ENCODE assay signal across 8 mouse cellular contexts in genomic region chr9:44389273-44389672, GRCm38 (mm10). TPM values are rescaled to one million over a fixed set of nuclear protein-coding genes. Genes with fewer than 3 reads are reported as not detected.
DNase-seq lines count a peak whose midpoint lies in the region; ATAC-seq lines count a peak whose summit lies in the region.

No protein-coding gene starts in this region.

- no peak overlapping the region for H3K4me2 ChIP-seq in midbrain, embryonic 12.5 days (replicated peaks)
- no peak overlapping the region for H3K4me2 ChIP-seq in midbrain, embryonic 16.5 days (ENCODE audit: low read length)

- no peaks in the 10 kb centered on the region for H3K9me3 ChIP-seq in midbrain, embryonic 12.5 days
- no peaks in the 10 kb centered on the region for H3K9me3 ChIP-seq in midbrain, embryonic 16.5 days (replicated peaks; ENCODE audit: control insufficient read depth, low read length, poor library complexity, severe bottlenecking)

- H3K27ac ChIP-seq in midbrain, embryonic 12.5 days (replicated peaks) = 0 out of 2 replicates have a peak overlapping the region, but pooled peaks have one; percentile 15
- H3K27ac ChIP-seq in midbrain, embryonic 16.5 days (ENCODE audit: low read length) = no peak overlapping the region

- ATAC-seq in midbrain, embryonic 12.5 days (ENCODE audit: low FRiP score, low read depth) = no peak
- ATAC-seq in midbrain, embryonic 16.5 days = no peak

- no peak overlapping the region for H3K9ac ChIP-seq in midbrain, embryonic 12.5 days (replicated peaks)
- H3K9ac ChIP-seq in midbrain, embryonic 16.5 days (ENCODE audit: low read depth, low read length) = no peak overlapping the region

- no peaks in the 10 kb centered on the region for H3K4me1 ChIP-seq in midbrain, embryonic 12.5 days
- no peaks in the 10 kb centered on the region for H3K4me1 ChIP-seq in midbrain, embryonic 16.5 days (ENCODE audit: control insufficient read depth, insufficient read depth, low read length)

- peak; percentile 38 for DNase-seq in gastrocnemius, adult 18-20 months (ENCODE audit: low spot score)
- no peak for DNase-seq in gastrocnemius, postnatal 36 days
- peak; percentile 44 for DNase-seq in c-Kit-positive CD71-positive TER-119-positive erythroid progenitor cells, embryonic 14.5 days (ENCODE audit: low spot score)
- DNase-seq in kidney, postnatal 25 days = peak; percentile 66 to 72
- DNase-seq in natural killer cell, adult 2 months (ENCODE audit: low spot score in 2 of 2) = peak; percentile 46 to 61
- DNase-seq in ovary, postnatal 14 days (ENCODE audit: low spot score) = no peak

- H3K36me3 ChIP-seq in midbrain, embryonic 12.5 days = peaks cover 80% of the 10 kb centered on the region
- peaks cover 53% of the 10 kb centered on the region for H3K36me3 ChIP-seq in midbrain, embryonic 16.5 days (ENCODE audit: control insufficient read depth, insufficient read depth, low read length)

- intact Hi-C loops in gastrocnemius, postnatal 36 days (cut with DNase I) = loop anchor here (5.0 kb wide), 3 partner anchors 52 to 262 kb away; partner anchors contain the start of gene Pdzd3

- WGBS in midbrain, embryonic 12.5 days = 63% methylated on average over 8 of the region's 8 CpGs
- whole genome bisulfite sequencing in midbrain, embryonic 16.5 days = 60% methylated on average over 8 of the region's 8 CpGs

- H3K27me3 ChIP-seq in midbrain, embryonic 12.5 days = no peaks in the 10 kb centered on the region
- H3K27me3 ChIP-seq in midbrain, embryonic 16.5 days (ENCODE audit: control insufficient read depth, insufficient read depth, low read depth, low read length) = no peaks in the 10 kb centered on the region

- H3K4me3 ChIP-seq in midbrain, embryonic 12.5 days = no peak overlapping the region
- H3K4me3 ChIP-seq in midbrain, embryonic 16.5 days (ENCODE audit: low read depth, low read length) = no peak overlapping the region

RNA-seq across cellular contexts. Expression of gene Slc37a4, which starts 7.4 kb away (rescaled TPM):
- 100 to 1,000 TPM in 1 of 2 experiments, 10 to 100 TPM in 1; 86.0 to 147 TPM for total RNA-seq in gastrocnemius, adult 18-20 months (2021)
- 100 to 1,000 TPM; 149 to 161 TPM for total RNA-seq in gastrocnemius, postnatal 36 days (2021)
- 24.9 and 29.3 TPM in 2 replicates for polyA plus RNA-seq in midbrain, embryonic 12.5 days (2016; fragmentation: Nextera tagmentation; extraction: Ambion mirVana)
- polyA plus RNA-seq in midbrain, embryonic 16.5 days (2015; fragmentation: Nextera tagmentation; extraction: Ambion mirVana) = 43.1 and 46.6 TPM in 2 replicates

RNA-seq across cellular contexts. Expression of gene Hyou1, which starts 10.0 kb away (rescaled TPM):
- 10 to 100 TPM; 23.0 to 25.0 TPM for total RNA-seq in gastrocnemius, adult 18-20 months (2021)
- total RNA-seq in gastrocnemius, postnatal 36 days (2021) = 10 to 100 TPM; 25.0 to 26.0 TPM
- polyA plus RNA-seq in midbrain, embryonic 12.5 days (2016; fragmentation: Nextera tagmentation; extraction: Ambion mirVana) = 36.2 and 39.4 TPM in 2 replicates
- polyA plus RNA-seq in midbrain, embryonic 16.5 days (2015; fragmentation: Nextera tagmentation; extraction: Ambion mirVana) = 26.8 and 28.2 TPM in 2 replicates

RNA-seq across cellular contexts. Expression of gene Rps25, which starts 17.7 kb away (rescaled TPM):
- total RNA-seq in gastrocnemius, adult 18-20 months (2021) = 100 to 1,000 TPM; 772 to 880 TPM
- total RNA-seq in gastrocnemius, postnatal 36 days (2021) = 100 to 1,000 TPM; 584 to 735 TPM
- 1,381 and 1,435 TPM in 2 replicates for polyA plus RNA-seq in midbrain, embryonic 12.5 days (2016; fragmentation: Nextera tagmentation; extraction: Ambion mirVana)
- 826 and 926 TPM in 2 replicates for polyA plus RNA-seq in midbrain, embryonic 16.5 days (2015; fragmentation: Nextera tagmentation; extraction: Ambion mirVana)

RNA-seq across cellular contexts. Expression of gene Trappc4, which starts 18.1 kb away (rescaled TPM):
- 10 to 100 TPM; 16.9 to 20.4 TPM for total RNA-seq in gastrocnemius, adult 18-20 months (2021)
- 10 to 100 TPM; 13.2 to 16.1 TPM for total RNA-seq in gastrocnemius, postnatal 36 days (2021)
- polyA plus RNA-seq in midbrain, embryonic 12.5 days (2016; fragmentation: Nextera tagmentation; extraction: Ambion mirVana) = 269 and 272 TPM in 2 replicates
- polyA plus RNA-seq in midbrain, embryonic 16.5 days (2015; fragmentation: Nextera tagmentation; extraction: Ambion mirVana) = 330 and 343 TPM in 2 replicates

RNA-seq across cellular contexts. Expression of gene Vps11, which starts 27.8 kb away (rescaled TPM):
- 10 to 100 TPM; 17.7 to 17.8 TPM for total RNA-seq in gastrocnemius, adult 18-20 months (2021)
- 10 to 100 TPM; 15.4 to 16.2 TPM for total RNA-seq in gastrocnemius, postnatal 36 days (2021)
- polyA plus RNA-seq in midbrain, embryonic 12.5 days (2016; fragmentation: Nextera tagmentation; extraction: Ambion mirVana) = 36.5 and 40.8 TPM in 2 replicates
- 40.6 and 45.6 TPM in 2 replicates for polyA plus RNA-seq in midbrain, embryonic 16.5 days (2015; fragmentation: Nextera tagmentation; extraction: Ambion mirVana)

Comparison
In these comparisons a context has a peak if more than half of its experiments do, and no peak if none do; other contexts are left out.
1. DNase-seq: peak in gastrocnemius, adult 18-20 months (single experiment), c-Kit-positive CD71-positive TER-119-positive erythroid progenitor cells, embryonic 14.5 days (single experiment), kidney, postnatal 25 days (2 of 2) and natural killer cell, adult 2 months (2 of 2); none in gastrocnemius, postnatal 36 days (0 of 2) and ovary, postnatal 14 days (single experiment).